Mouse (Mus musculus) mouse trophoblast stem cell (cell line): Measurements from ENCODE around the gene Hnrnph1.

Experiments used
- in situ Hi-C, 2 experiments: fragments of 300-500 bp; cut with MseI, MboI; formaldehyde crosslinking; loops; 2 replicates in 1 of 2; 3 replicates in 1 of 2; pipeline ENCODE4 v1.15.1; 2025

Gene Hnrnph1

GRCm38 (mm10) chr11:50371911-50372310 is 4.9 kb upstream of the Hnrnph1 start:
- in situ Hi-C loops = no loop called here

GRCm38 (mm10) chr11:50373086-50373485 is 3.7 kb upstream of the Hnrnph1 start:
- in situ Hi-C loops = no loop called here

GRCm38 (mm10) chr11:50373621-50374020 is 3.2 kb upstream of the Hnrnph1 start:
- in situ Hi-C loops = no loop called here

GRCm38 (mm10) chr11:50374286-50375015 is 2.3 kb upstream of the Hnrnph1 start:
- in situ Hi-C loops = no loop called here

- in situ Hi-C loops = no loop called here
Observed at GRCm38 (mm10) chr11:50375421-50375820, 1.4 kb upstream of the Hnrnph1 start.

GRCm38 (mm10) chr11:50376156-50376790 is 517 bp upstream of the Hnrnph1 start:
- in situ Hi-C loops = no loop called here

GRCm38 (mm10) chr11:50377892-50378684 is 1.3 kb downstream of the Hnrnph1 start:
- in situ Hi-C loops = no loop called here

GRCm38 (mm10) chr11:50379023-50379752 is 2.4 kb downstream of the Hnrnph1 start:
- in situ Hi-C loops = no loop called here

GRCm38 (mm10) chr11:50381311-50381710 is 4.5 kb downstream of the Hnrnph1 start:
- in situ Hi-C loops = no loop called here

GRCm38 (mm10) chr11:50387167-50387679 is 10.4 kb downstream of the Hnrnph1 start:
- in situ Hi-C loops = no loop called here

GRCm38 (mm10) chr11:50387697-50388096 is 10.9 kb downstream of the Hnrnph1 start:
- in situ Hi-C loops = no loop called here

- in situ Hi-C loops = no loop called here
Observed at GRCm38 (mm10) chr11:50388217-50388929, 11.6 kb downstream of the Hnrnph1 start.

- in situ Hi-C loops = no loop called here
Observed at GRCm38 (mm10) chr11:50389011-50389410, 12.2 kb downstream of the Hnrnph1 start.

GRCm38 (mm10) chr11:50389616-50390015 is 12.8 kb downstream of the Hnrnph1 start:
- in situ Hi-C loops = no loop called here

- in situ Hi-C loops = no loop called here
Observed at GRCm38 (mm10) chr11:50391272-50391960, 14.6 kb downstream of the Hnrnph1 start.

GRCm38 (mm10) chr11:50393306-50393705 is 16.5 kb downstream of the Hnrnph1 start:
- in situ Hi-C loops = no loop called here

GRCm38 (mm10) chr11:50394731-50395130 is 17.9 kb downstream of the Hnrnph1 start:
- in situ Hi-C loops = no loop called here

- in situ Hi-C loops = no loop called here
Observed at GRCm38 (mm10) chr11:50396766-50397307, 20.0 kb downstream of the Hnrnph1 start.

- in situ Hi-C loops = no loop called here
Observed at GRCm38 (mm10) chr11:50397316-50397715, 20.5 kb downstream of the Hnrnph1 start.

- in situ Hi-C loops = no loop called here
Observed at GRCm38 (mm10) chr11:50398803-50399202, 22.0 kb downstream of the Hnrnph1 start.
